Comparison of ENCODE assay signal across 26 mouse cellular contexts in genomic region chr10:7608611-7609010, GRCm38 (mm10). TPM values are rescaled to one million over a fixed set of nuclear protein-coding genes. Genes with fewer than 3 reads are reported as not detected.
DNase-seq lines count a peak whose midpoint lies in the region; ATAC-seq and TF ChIP-seq lines count a peak whose summit lies in the region.
"Had no signal": no experiment of that assay in that cellular context is flagged by ENCODE, and none has a peak within 500 bp of the region (broad histone marks: within the 10 kb centered on the region; RNA-seq: fewer than 3 reads in every experiment).

No protein-coding gene starts in this region.

- H3K4me1 ChIP-seq in ES-E14 (ENCODE audit: control insufficient read depth in 2 of 2, insufficient read depth in 2 of 2, low read length in 2 of 2, poor library complexity in 1 of 2), result peaks cover 7 to 14% of the 10 kb centered on the region in 2 experiments; a peak in 3 of 4 replicates
- no peaks in the 10 kb centered on the region for H3K4me1 ChIP-seq in stomach, postnatal 0 days (replicated peaks; ENCODE audit: control insufficient read depth, insufficient read depth)
- H3K4me1 ChIP-seq in intestine, embryonic 15.5 days (replicated peaks), result no peaks in the 10 kb centered on the region
- H3K4me1 ChIP-seq: forebrain, embryonic 10.5 days; forebrain, embryonic 13.5 days; heart, embryonic 12.5 days; heart, embryonic 15.5 days; hindbrain, embryonic 13.5 days had no signal

- H3K4me3 ChIP-seq in ES-E14 (ENCODE audit: insufficient read depth in 1 of 2, low read depth in 1 of 2, low read length in 2 of 2, poor library complexity in 1 of 2, severe bottlenecking in 1 of 2), result peak overlapping the region in 1 of 2 experiments; percentile 2; a peak in 1 of 4 replicates
- H3K4me3 ChIP-seq in stomach, postnatal 0 days (ENCODE audit: low read depth, low read length), result no peak overlapping the region
- H3K4me3 ChIP-seq in intestine, embryonic 15.5 days (replicated peaks), result no peak overlapping the region
- H3K4me3 ChIP-seq: forebrain, embryonic 10.5 days; forebrain, embryonic 13.5 days; heart, embryonic 12.5 days; heart, embryonic 15.5 days; hindbrain, embryonic 13.5 days had no signal

- ATAC-seq in stomach, postnatal 0 days (ENCODE audit: low FRiP score, low TSS enrichment), result no peak
- no peak for ATAC-seq in intestine, embryonic 15.5 days
- ATAC-seq: CD4-positive, CD25-positive, alpha-beta regulatory T cell, adult 4 months; forebrain, embryonic 13.5 days; forebrain, embryonic 16.5 days; hindbrain, embryonic 16.5 days; intestine, embryonic 16.5 days; Patski had no signal

- peaks cover 20% of the 10 kb centered on the region for H3K36me3 ChIP-seq in ES-E14 (ENCODE audit: control insufficient read depth, insufficient read depth, low read length, poor library complexity, severe bottlenecking)
- no peaks in the 10 kb centered on the region for H3K36me3 ChIP-seq in stomach, postnatal 0 days (ENCODE audit: control insufficient read depth, insufficient read depth, low read length)
- H3K36me3 ChIP-seq in intestine, embryonic 15.5 days, result no peaks in the 10 kb centered on the region
- H3K36me3 ChIP-seq: forebrain, embryonic 10.5 days; G1E; heart, embryonic 12.5 days; heart, embryonic 15.5 days had no signal

- TF ChIP-seq CTCF in stomach, postnatal 0 days (IDR thresholded peaks at IDR 0.05; ENCODE audit: low read depth), result no peak

- no peaks in the 10 kb centered on the region for H3K27me3 ChIP-seq in stomach, postnatal 0 days (ENCODE audit: control insufficient read depth, insufficient read depth, low read length)
- no peaks in the 10 kb centered on the region for H3K27me3 ChIP-seq in intestine, embryonic 15.5 days (replicated peaks)
- H3K27me3 ChIP-seq: forebrain, embryonic 13.5 days; heart, embryonic 12.5 days; heart, embryonic 15.5 days; hindbrain, embryonic 13.5 days; Patski had no signal

- no peaks in the 10 kb centered on the region for H3K9me3 ChIP-seq in ES-E14 (ENCODE audit: control insufficient read depth, insufficient read depth, low read depth, low read length)
- no peaks in the 10 kb centered on the region for H3K9me3 ChIP-seq in stomach, postnatal 0 days (ENCODE audit: control insufficient read depth, low read length)
- H3K9me3 ChIP-seq in intestine, embryonic 15.5 days, result no peaks in the 10 kb centered on the region
- H3K9me3 ChIP-seq: forebrain, embryonic 10.5 days; forebrain, embryonic 13.5 days; G1E; heart, embryonic 12.5 days; heart, embryonic 15.5 days; hindbrain, embryonic 13.5 days had no signal

- H3K9ac ChIP-seq in ES-E14 (ENCODE audit: insufficient read depth, low read depth, low read length, poor library complexity, severe bottlenecking), result no peak overlapping the region
- no peak overlapping the region for H3K9ac ChIP-seq in stomach, postnatal 0 days (ENCODE audit: low read length)
- H3K9ac ChIP-seq in intestine, embryonic 15.5 days, result no peak overlapping the region
- H3K9ac ChIP-seq: forebrain, embryonic 13.5 days; heart, embryonic 12.5 days; heart, embryonic 15.5 days; hindbrain, embryonic 13.5 days had no signal

- no peak overlapping the region for H3K27ac ChIP-seq in ES-E14 (ENCODE audit: insufficient read depth, low read depth, low read length, poor library complexity, severe bottlenecking)
- H3K27ac ChIP-seq in stomach, postnatal 0 days (replicated peaks), result no peak overlapping the region
- H3K27ac ChIP-seq in intestine, embryonic 15.5 days, result no peak overlapping the region
- H3K27ac ChIP-seq: forebrain, embryonic 10.5 days; forebrain, embryonic 13.5 days; heart, embryonic 15.5 days; hindbrain, embryonic 13.5 days had no signal

- 85% methylated on average over 17 of the region's 17 CpGs for WGBS in stomach, postnatal 0 days
- WGBS in intestine, embryonic 15.5 days, result 89% methylated on average over 17 of the region's 17 CpGs

- in situ Hi-C loops in ES-E14 (cut with MboI; ENCODE audit: low sequenced_read_pairs in 2 of 2, unreplicated experiment in 2 of 2), result no loop called here

- TF ChIP-seq EP300 in stomach, postnatal 0 days (optimal IDR thresholded peaks at IDR 0.05), result no peak

- DNase-seq in heart, adult 11 months, result peak; percentile 16
- DNase-seq in heart, postnatal 4 days, result no peak
- DNase-seq in A20 (ENCODE audit: low read depth, low spot score) (peak; percentile 91), ES-E14 (ENCODE audit: low read depth, low spot score) (no peak)
- DNase-seq in testis, postnatal 14 days (ENCODE audit: low spot score), result peak; percentile 46
- DNase-seq in stomach, postnatal 0 days (ENCODE audit: low spot score), result no peak
- DNase-seq: adrenal gland, adult 2 months; adrenal gland, postnatal 14 days; cerebellum, adult 18-20 months; cerebellum, adult 9-10 months; cerebellum, postnatal 14 days; gastrocnemius, postnatal 10 days; gastrocnemius, postnatal 36 days; heart, postnatal 14 days had no signal

- H3K4me2 ChIP-seq in stomach, postnatal 0 days (replicated peaks; ENCODE audit: low read depth), result no peak overlapping the region
- H3K4me2 ChIP-seq in intestine, embryonic 15.5 days (replicated peaks), result no peak overlapping the region
- H3K4me2 ChIP-seq: forebrain, embryonic 13.5 days; heart, embryonic 12.5 days; heart, embryonic 15.5 days; hindbrain, embryonic 13.5 days had no signal

TF ChIP-seq in ES-E14, 5 proteins besides CTCF, POLR2A, EP300 and RAD21:
- TF ChIP-seq HCFC1 (IDR thresholded peaks at IDR 0.05; ENCODE audit: borderline replicate concordance, insufficient read depth, low read length) (peak; percentile 51; the same call in 1 of the 2 replicates), MAFK (IDR thresholded peaks at IDR 0.05; ENCODE audit: insufficient read depth, low read depth, low read length) (no peak), ZC3H11A (IDR thresholded peaks at IDR 0.05; ENCODE audit: borderline replicate concordance, low read depth, low read length) (no peak)

RNA-seq across cellular contexts. Expression of gene Lrp11, which starts 19.0 kb away (rescaled TPM):
- total RNA-seq in heart, postnatal 4 days (2021), result 1 to 10 TPM; 1.4 to 1.5 TPM
- total RNA-seq in ES-E14 (2012; rRNA removed), result 25.6 and 44.0 TPM in 2 replicates
- polyA plus RNA-seq in stomach, postnatal 0 days (2015; fragmentation: Nextera tagmentation; extraction: Ambion mirVana), result 2.9 and 3.8 TPM in 2 replicates
- 6.8 and 6.9 TPM in 2 replicates for polyA plus RNA-seq in intestine, embryonic 15.5 days (2015; fragmentation: Nextera tagmentation; extraction: Ambion mirVana)

RNA-seq across cellular contexts. Expression of gene Nup43, which starts 58.7 kb away (rescaled TPM):
- total RNA-seq in heart, postnatal 4 days (2021), result 10 to 100 TPM; 14.8 to 15.5 TPM
- 58.6 and 81.1 TPM in 2 replicates for total RNA-seq in ES-E14 (2012; rRNA removed)
- 16.7 and 17.5 TPM in 2 replicates for polyA plus RNA-seq in stomach, postnatal 0 days (2015; fragmentation: Nextera tagmentation; extraction: Ambion mirVana)
- polyA plus RNA-seq in intestine, embryonic 15.5 days (2015; fragmentation: Nextera tagmentation; extraction: Ambion mirVana), result 48.9 and 51.2 TPM in 2 replicates

Comparison
In these comparisons a context has a peak if more than half of its experiments do, and no peak if none do; other contexts are left out.
1. DNase-seq: peak in heart, adult 11 months (single experiment), A20 (single experiment) and testis, postnatal 14 days (single experiment); none in heart, postnatal 4 days (single experiment), ES-E14 (single experiment) and stomach, postnatal 0 days (single experiment).
2. RNA of gene Lrp11, which starts 19.0 kb away (total RNA-seq): 25.6 to 44.0 TPM in ES-E14; 1.4 to 1.5 TPM in heart, postnatal 4 days; every median in the first group is over 10 times any median in the second.